Mouse (Mus musculus) neural tube, embryonic 14.5 days (tissue): ENCODE measurements around the gene Thoc6. TPM values are rescaled to one million over a fixed set of nuclear protein-coding genes. Genes with fewer than 3 reads are reported as not detected.

Experiments
- ATAC-seq: fragments of 200-750 bp; cut with Nextera tagmentation; 2 replicates; pipeline ENCODE4 v1.8.0; 2017; ENCODE audit warnings: low read depth, mild to moderate bottlenecking, moderate TSS enrichment, moderate library complexity
- H3K27ac ChIP-seq: fragments of 300-500 bp; sonication (generic); 2 replicates; pipeline ENCODE4 v1.5.1; 2014; ENCODE audit warnings: low read depth, mild to moderate bottlenecking, control low read depth, low read length, moderate library complexity, mixed read lengths
- H3K27me3 ChIP-seq: fragments of 300-500 bp; sonication (generic); 2 replicates; pipeline ENCODE4 v1.6.1; 2014; ENCODE audit warnings: low read length; ENCODE audit not compliant: control insufficient read depth, insufficient read depth
- H3K36me3 ChIP-seq: fragments of 300-500 bp; sonication (generic); 2 replicates; pipeline ENCODE4 v1.6.1; 2014; ENCODE audit warnings: low read length, mixed read lengths; ENCODE audit not compliant: control insufficient read depth, insufficient read depth
- H3K4me1 ChIP-seq: fragments of 300-500 bp; sonication (generic); 2 replicates; pipeline ENCODE4 v1.6.1; 2014; ENCODE audit warnings: low read length; ENCODE audit not compliant: control insufficient read depth, insufficient read depth
- H3K4me2 ChIP-seq: fragments of 300-500 bp; sonication (generic); 2 replicates; pipeline ENCODE4 v1.6.1; 2014; ENCODE audit warnings: mild to moderate bottlenecking, low read depth, low read length, control low read depth
- H3K4me3 ChIP-seq: fragments of 300-500 bp; sonication (generic); 2 replicates; pipeline ENCODE4 v1.5.1; 2014; ENCODE audit warnings: low read depth, low read length, control low read depth, mixed read lengths
- H3K9ac ChIP-seq: fragments of 300-500 bp; sonication (generic); replicated peaks from 2 replicates; pipeline ENCODE4 v1.6.1; 2014; ENCODE audit warnings: low read depth, mild to moderate bottlenecking, control low read depth, low read length, mixed read lengths
- H3K9me3 ChIP-seq: fragments of 300-500 bp; sonication (generic); 2 replicates; pipeline ENCODE4 v1.6.1; 2016; ENCODE audit warnings: low read length; ENCODE audit not compliant: control insufficient read depth
- WGBS: fragments of 180-500 bp; shearing (Covaris S2); extraction: QIAGEN DNeasy Blood & Tissue Kit; methylation state at CpG from one replicate; pipeline ENCODE4 v1.1.7; 2014; 5-methylcytosine and 5-hydroxymethylcytosine counted together
- polyA plus RNA-seq: library from polyadenylated mRNA; unstranded; fragments of >200 nt; fragmentation: Nextera tagmentation; extraction: Ambion mirVana; gene quantifications from 2 replicates; pipeline ENCODE4 v1.2.1, GENCODE M21; 2014

Gene Thoc6
- polyA plus RNA-seq, 1 experiment from 2014 or later, result 42.1 TPM

DNA sequence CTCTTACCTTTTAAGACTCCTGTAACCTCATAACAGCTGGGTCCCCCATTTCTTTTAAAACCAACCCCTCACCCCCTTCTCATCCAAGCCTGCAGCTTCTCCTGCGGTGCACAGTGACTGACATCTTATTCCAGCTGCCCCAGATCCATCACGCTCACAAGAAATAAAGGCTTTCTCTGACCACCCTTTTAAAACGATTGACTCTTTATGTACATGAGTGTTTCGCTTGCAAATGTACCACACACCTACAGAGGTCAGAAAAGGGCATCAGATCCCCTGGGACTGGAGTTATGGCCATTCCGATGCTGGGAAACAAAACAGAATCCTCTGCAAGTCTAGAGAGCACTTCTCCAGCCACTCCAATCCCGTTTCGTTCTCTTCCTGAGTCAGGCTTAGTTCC is 45.9 kb downstream of the Thoc6 start:
- 37% methylated on average over 7 of the region's 7 CpGs for WGBS
- no peaks in the 10 kb centered on the region for H3K9me3 ChIP-seq
- H3K27me3 ChIP-seq, result no peaks in the 10 kb centered on the region
- no peak overlapping the region for H3K4me3 ChIP-seq
- H3K4me1 ChIP-seq, result 0 out of 2 replicates have a peak, but pooled peaks cover 2% of the 10 kb centered on the region
- ATAC-seq, result no peak
- H3K27ac ChIP-seq, result no peak overlapping the region
- no peak overlapping the region for H3K9ac ChIP-seq
- no peaks in the 10 kb centered on the region for H3K36me3 ChIP-seq
- H3K4me2 ChIP-seq, result no peak overlapping the region

DNA sequence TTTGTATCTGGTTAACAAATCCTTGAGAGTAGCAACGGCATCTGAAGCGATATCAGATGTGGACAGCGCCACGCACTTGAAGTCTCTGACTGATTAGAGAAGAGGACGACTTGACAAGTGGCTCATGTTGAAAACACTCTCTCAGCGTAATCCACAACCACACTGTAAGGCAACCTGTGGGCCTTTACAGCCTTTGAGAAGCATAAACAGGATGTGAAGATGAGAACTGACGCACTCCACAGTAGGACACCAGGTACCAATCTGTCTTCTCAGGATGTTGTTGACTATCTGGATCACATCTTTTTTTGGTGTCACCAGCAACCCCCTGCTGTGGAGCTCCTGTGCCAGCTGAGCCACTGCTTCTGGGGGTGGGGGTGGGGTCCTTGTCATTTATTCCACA is 53.3 kb downstream of the Thoc6 start:
- Histone ChIP-seq H3K4me3 (no peak overlapping the region), H3K27ac (no peak overlapping the region), H3K36me3 (no peaks in the 10 kb centered on the region), H3K27me3 (no peaks in the 10 kb centered on the region), H3K9me3 (no peaks in the 10 kb centered on the region), H3K9ac (no peak overlapping the region), H3K4me1 (no peaks in the 10 kb centered on the region), H3K4me2 (no peak overlapping the region)
- WGBS, result 86% methylated on average over 7 of the region's 7 CpGs
- no peak for ATAC-seq

Other genes with a start within 250 kb of the Thoc6 start
- gene Vmn2r117, start 194.2 kb downstream of the Thoc6 start, polyA plus RNA-seq, result not detected in 2 replicates
- 16.9 and 19.8 TPM in 2 replicates for gene Zfp213, start 109.6 kb downstream of the Thoc6 start, polyA plus RNA-seq
- gene Zfp13, start 74.4 kb downstream of the Thoc6 start, polyA plus RNA-seq, result 26.6 TPM in 2 replicates
- not detected in 2 replicates for gene Zscan10, start 73.0 kb downstream of the Thoc6 start, polyA plus RNA-seq
- gene Mmp25, start 28.6 kb downstream of the Thoc6 start, polyA plus RNA-seq, result 0.80 and 2.3 TPM in 2 replicates
- gene Bicdl2, start 13.4 kb downstream of the Thoc6 start, polyA plus RNA-seq, result 0.29 TPM in 1 of 2 replicates, not detected in the other
- 132 and 147 TPM in 2 replicates for gene Hcfc1r1, start 286 bp downstream of the Thoc6 start, polyA plus RNA-seq
- gene Tnfrsf12a, start 3.6 kb upstream of the Thoc6 start, polyA plus RNA-seq, result 2.6 and 3.8 TPM in 2 replicates
- gene Cldn6, start 5.4 kb upstream of the Thoc6 start, polyA plus RNA-seq, result not detected in 2 replicates
- gene Cldn9, start 10.1 kb upstream of the Thoc6 start, polyA plus RNA-seq, result 0.70 and 1.4 TPM in 2 replicates
- 0.21 and 0.52 TPM in 2 replicates for gene 1520401A03Rik, start 48.9 kb upstream of the Thoc6 start, polyA plus RNA-seq
- gene Pkmyt1, start 52.5 kb upstream of the Thoc6 start, polyA plus RNA-seq, result 13.0 and 14.3 TPM in 2 replicates
- gene Paqr4, start 67.0 kb upstream of the Thoc6 start, polyA plus RNA-seq, result 49.6 and 51.4 TPM in 2 replicates
- gene Kremen2, start 72.0 kb upstream of the Thoc6 start, polyA plus RNA-seq, result 0.93 and 1.2 TPM in 2 replicates
- gene Flywch1, start 97.7 kb upstream of the Thoc6 start, polyA plus RNA-seq, result 192 and 216 TPM in 2 replicates
- gene Flywch2, start 112.2 kb upstream of the Thoc6 start, polyA plus RNA-seq, result 69.9 and 96.5 TPM in 2 replicates
- gene Srrm2, start 116.7 kb upstream of the Thoc6 start, polyA plus RNA-seq, result 471 and 524 TPM in 2 replicates
- 1,182 and 1,322 TPM in 2 replicates for gene Elob, start 155.3 kb upstream of the Thoc6 start, polyA plus RNA-seq
- not detected in 2 replicates for gene Prss33, start 162.2 kb upstream of the Thoc6 start, polyA plus RNA-seq
- gene Prss32, start 170.0 kb upstream of the Thoc6 start, polyA plus RNA-seq, result not detected in 2 replicates
- gene Prss41, start 170.3 kb upstream of the Thoc6 start, polyA plus RNA-seq, result 0.68 and 0.96 TPM in 2 replicates
- not detected in 2 replicates for gene Prss21, start 194.2 kb upstream of the Thoc6 start, polyA plus RNA-seq
- gene Dcpp1, start 207.0 kb upstream of the Thoc6 start, polyA plus RNA-seq, result not detected in 2 replicates
- gene Dcpp2, start 207.0 kb upstream of the Thoc6 start, polyA plus RNA-seq, result not detected in 2 replicates
- gene Dcpp3, start 243.6 kb upstream of the Thoc6 start, polyA plus RNA-seq, result not detected in 2 replicates